Mouse (Mus musculus) urinary bladder, postnatal 4 days (tissue): ENCODE results near the gene Gphb5.

Experiments used
- DNase-seq, 2 experiments: peaks; one replicate each; pipeline ENCODE4 v3.0.0; 2021 to 2022; ENCODE audit warnings: low spot score in 2 of 2

The Gphb5 gene

GRCm38 (mm10) chr12:75394011-75394773, 22.4 kb downstream of the Gphb5 start:
- DNase-seq, result no peak

DNA sequence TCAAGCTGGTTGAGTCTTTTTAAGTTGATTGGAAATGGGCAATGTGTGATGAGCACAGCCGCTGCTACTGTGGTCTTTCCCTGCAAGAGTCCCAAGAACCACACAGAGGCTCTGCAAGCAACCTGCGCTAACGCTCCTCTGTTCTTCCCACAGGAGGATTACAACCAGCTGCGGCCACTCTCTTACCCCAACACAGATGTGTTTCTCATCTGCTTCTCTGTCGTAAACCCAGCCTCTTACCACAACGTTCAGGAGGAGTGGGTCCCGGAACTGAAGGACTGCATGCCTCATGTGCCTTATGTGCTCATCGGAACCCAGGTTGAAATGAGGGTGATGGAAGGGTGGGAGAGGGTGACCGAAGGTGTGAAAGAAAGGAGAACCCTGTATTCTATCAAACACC, 25.1 kb downstream of the Gphb5 start:
- peak in 1 of 2 experiments; percentile 25 for DNase-seq

DNA sequence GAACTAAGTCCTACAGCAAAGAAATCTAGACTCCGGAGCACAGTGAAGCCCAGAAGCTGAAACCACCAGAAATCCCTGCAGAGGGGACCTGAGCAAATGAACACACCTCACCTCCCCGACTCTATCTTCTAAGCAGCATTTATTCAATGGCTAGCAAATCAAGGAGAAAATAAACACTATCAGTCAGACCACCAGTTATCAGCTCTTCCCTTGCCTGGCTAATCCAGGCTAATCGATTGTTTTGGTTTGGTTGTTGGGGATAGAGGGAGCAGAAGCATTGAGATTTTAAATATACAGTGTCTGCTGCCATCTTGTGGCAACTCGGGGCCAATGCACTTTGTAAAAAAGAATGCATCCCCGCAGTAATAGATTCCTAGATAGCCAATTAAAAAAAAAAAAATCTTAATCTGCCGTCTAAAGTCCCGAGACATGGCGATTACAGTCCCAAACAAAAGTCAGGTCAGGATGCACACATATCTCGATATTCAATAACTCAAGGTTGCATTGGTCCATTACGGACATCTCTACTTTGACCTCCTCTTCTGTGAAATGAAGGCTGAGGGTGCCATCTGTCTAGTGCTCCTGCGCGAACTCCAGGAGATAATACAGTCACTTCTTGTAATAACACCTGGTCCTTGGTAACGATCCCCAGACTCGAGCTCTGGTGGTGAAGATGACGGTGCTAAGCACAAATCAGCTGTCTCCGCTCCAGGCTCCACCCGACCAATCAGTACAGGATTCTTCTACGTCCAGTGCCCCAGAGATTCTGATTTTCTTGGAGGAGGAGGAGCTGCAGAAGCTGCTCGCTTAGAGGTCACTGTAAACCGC, 27.1 kb downstream of the Gphb5 start:
- DNase-seq, result peak in 1 of 2 experiments; percentile 56

DNA sequence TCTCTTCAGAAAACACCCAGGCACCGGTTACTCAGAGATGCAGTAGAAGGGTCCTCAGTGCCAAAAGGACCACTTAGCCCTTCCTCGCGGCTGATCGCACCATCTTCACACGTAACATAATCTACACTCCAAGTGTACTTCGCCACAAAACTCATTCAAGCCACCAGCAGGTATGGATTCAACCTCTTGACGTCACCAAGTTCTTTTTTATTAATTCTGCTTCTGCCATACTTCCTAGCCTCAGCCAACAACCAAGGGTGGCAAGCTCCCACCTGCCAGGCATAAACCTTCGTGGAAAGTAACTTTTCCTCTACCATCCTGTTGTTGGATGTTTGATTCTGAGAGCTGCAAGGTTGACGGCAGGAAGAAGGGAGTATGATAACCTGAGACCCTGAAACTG, 28.1 kb downstream of the Gphb5 start:
- DNase-seq, result peak in 1 of 2 experiments; percentile 44

DNA sequence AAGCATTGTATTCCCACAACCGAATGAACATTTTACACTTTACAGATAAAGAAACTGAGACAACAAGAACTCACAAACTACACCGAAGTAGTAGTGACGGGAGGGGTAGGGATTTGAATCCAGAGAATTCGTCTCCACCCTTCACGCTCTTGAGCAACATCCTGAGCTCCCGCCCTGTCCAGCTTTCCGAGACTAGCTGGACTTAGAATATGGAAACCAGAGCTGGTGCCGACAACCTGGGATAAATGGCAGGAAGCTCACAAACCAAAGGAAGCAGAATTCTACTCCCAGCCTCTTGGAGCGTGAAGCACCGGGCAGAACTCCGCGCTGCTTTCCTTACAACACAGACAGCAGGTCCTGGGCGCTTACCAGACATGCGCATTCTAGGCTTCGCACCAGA, 28.7 kb downstream of the Gphb5 start:
- peak in 1 of 2 experiments; percentile 52 for DNase-seq

GRCm38 (mm10) chr12:75387156-75387555, 29.4 kb downstream of the Gphb5 start:
- peak in 1 of 2 experiments; percentile 54 for DNase-seq

GRCm38 (mm10) chr12:75386731-75387130, 29.9 kb downstream of the Gphb5 start:
- peak in 1 of 2 experiments; percentile 44 for DNase-seq

GRCm38 (mm10) chr12:75376126-75376525, 40.5 kb downstream of the Gphb5 start:
- DNase-seq, result peak in 1 of 2 experiments; percentile 39

- DNase-seq, result peak in 1 of 2 experiments; percentile 34
These were observed 41.5 kb downstream of the Gphb5 start for GRCm38 (mm10) chr12:75375060-75375459.

- peak in 1 of 2 experiments; percentile 54 for DNase-seq
These were observed 42.1 kb downstream of the Gphb5 start for GRCm38 (mm10) chr12:75374437-75374836.

GRCm38 (mm10) chr12:75369418-75369851, 47.1 kb downstream of the Gphb5 start:
- peak in 1 of 2 experiments; percentile 56 for DNase-seq

DNA sequence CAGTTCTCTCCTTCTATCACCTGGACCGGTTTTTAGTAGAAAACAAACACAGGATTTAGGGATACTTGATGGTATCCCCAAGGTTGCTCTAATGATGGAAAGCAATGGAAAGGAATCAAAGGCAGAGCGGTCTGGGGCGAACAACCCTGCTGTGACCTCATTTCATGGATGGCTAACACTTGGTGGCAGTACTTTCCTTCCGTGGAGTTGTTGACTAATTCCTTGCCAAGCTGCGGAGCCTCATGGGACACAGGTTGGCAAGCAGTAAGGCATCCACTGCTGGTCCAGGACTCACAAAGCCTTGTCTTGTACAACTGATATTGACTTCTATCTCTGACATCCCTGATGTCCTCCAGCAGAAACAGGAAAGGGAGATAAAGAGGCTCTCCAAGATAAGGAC, 48.1 kb downstream of the Gphb5 start:
- peak in 1 of 2 experiments; percentile 53 for DNase-seq

DNA sequence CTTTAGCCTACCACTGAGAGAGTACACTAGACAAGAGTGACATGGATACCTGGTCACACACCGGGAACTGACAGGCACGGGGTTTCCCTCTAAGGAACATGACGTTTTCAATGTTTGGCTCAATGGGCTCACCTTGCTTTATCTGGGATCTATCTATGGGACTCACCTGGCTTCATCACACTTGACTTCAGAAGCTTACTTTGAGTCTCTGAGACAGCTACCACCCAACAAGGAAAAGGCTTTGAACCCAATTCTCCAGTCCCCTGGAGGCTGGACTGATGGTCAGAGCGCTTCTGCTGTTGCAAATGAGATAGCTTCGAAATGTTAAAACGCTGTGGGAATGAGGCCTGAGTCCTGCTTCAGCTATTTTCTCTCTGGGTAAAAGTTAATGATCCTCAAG, 49.2 kb downstream of the Gphb5 start:
- DNase-seq, result peak in 1 of 2 experiments; percentile 45

GRCm38 (mm10) chr12:75365621-75366124, 50.9 kb downstream of the Gphb5 start:
- peak in 1 of 2 experiments; percentile 57 for DNase-seq

DNA sequence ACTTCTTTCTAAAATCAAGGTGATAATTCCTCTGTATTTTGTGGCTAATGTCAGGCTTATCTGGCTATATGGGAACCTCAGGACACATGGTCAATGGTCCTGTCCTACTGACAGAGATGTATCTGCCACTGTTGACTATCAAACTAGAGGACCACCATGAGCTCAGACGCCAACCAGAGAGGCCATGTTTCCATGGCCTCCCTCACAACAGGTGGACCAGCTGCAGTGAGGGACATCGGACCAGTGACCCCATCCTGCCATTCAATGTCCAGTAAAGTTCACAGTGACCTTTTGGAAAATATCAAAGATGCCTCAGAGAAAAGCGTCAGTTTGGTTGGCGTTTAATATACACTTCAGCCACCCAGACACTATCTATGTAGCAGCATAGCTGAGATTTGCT, 52.2 kb downstream of the Gphb5 start:
- peak in 1 of 2 experiments; percentile 36 for DNase-seq

GRCm38 (mm10) chr12:75362456-75362855, 54.1 kb downstream of the Gphb5 start:
- DNase-seq, result peak in 1 of 2 experiments; percentile 36
